Mouse (Mus musculus) heart, embryonic 11.5 days (tissue): ENCODE measurements around the gene Stab1. TPM values are rescaled to one million over a fixed set of nuclear protein-coding genes. Genes with fewer than 3 reads are reported as not detected.

Source experiments
- ATAC-seq: fragments of 200-750 bp; cut with Nextera tagmentation; replicated peaks from 2 replicates; pipeline ENCODE4 v1.8.0; 2017; ENCODE audit warnings: moderate library complexity; ENCODE audit not compliant: insufficient number of reproducible peaks, low FRiP score, low TSS enrichment
- H3K27ac ChIP-seq: fragments of 300-500 bp; sonication (generic); 2 replicates; pipeline ENCODE4 v1.5.1; 2014; ENCODE audit warnings: mild to moderate bottlenecking, low read depth, low read length
- H3K27me3 ChIP-seq: fragments of 300-500 bp; sonication (generic); 2 replicates; pipeline ENCODE4 v1.6.1; 2014; ENCODE audit warnings: mild to moderate bottlenecking, low read length, mixed read lengths; ENCODE audit not compliant: control insufficient read depth, insufficient read depth
- H3K36me3 ChIP-seq: fragments of 300-500 bp; sonication (generic); 2 replicates; pipeline ENCODE4 v1.6.1; 2014; ENCODE audit warnings: mild to moderate bottlenecking, low read length, moderate library complexity, mixed read lengths; ENCODE audit not compliant: control insufficient read depth, insufficient read depth
- H3K4me1 ChIP-seq: fragments of 300-500 bp; sonication (generic); 2 replicates; pipeline ENCODE4 v1.6.1; 2014; ENCODE audit warnings: low read length; ENCODE audit not compliant: control insufficient read depth, insufficient read depth
- H3K4me2 ChIP-seq: fragments of 300-500 bp; sonication (generic); 2 replicates; pipeline ENCODE4 v1.6.1; 2014; ENCODE audit warnings: mild to moderate bottlenecking, moderate library complexity
- H3K4me3 ChIP-seq: fragments of 300-500 bp; sonication (generic); 2 replicates; pipeline ENCODE4 v1.5.1; 2014; ENCODE audit warnings: low read depth, low read length
- H3K9ac ChIP-seq: fragments of 300-500 bp; sonication (generic); 2 replicates; pipeline ENCODE4 v1.6.1; 2014; ENCODE audit warnings: mild to moderate bottlenecking, low read depth, low read length, moderate library complexity
- H3K9me3 ChIP-seq: fragments of 300-500 bp; sonication (generic); replicated peaks from 2 replicates; pipeline ENCODE4 v1.6.1; 2016; ENCODE audit warnings: low read length; ENCODE audit not compliant: control insufficient read depth
- WGBS: fragments of 180-500 bp; shearing (Covaris S2); extraction: QIAGEN DNeasy Blood & Tissue Kit; methylation state at CpG from one replicate; pipeline ENCODE4 v1.1.7; 2014; ENCODE audit not compliant: insufficient replicate concordance; 5-methylcytosine and 5-hydroxymethylcytosine counted together
- polyA plus RNA-seq: library from polyadenylated mRNA; unstranded; fragments of >200 nt; fragmentation: Nextera tagmentation; extraction: Ambion mirVana; gene quantifications from 2 replicates; pipeline ENCODE4 v1.2.1, GENCODE M21; 2014

The Stab1 gene
- polyA plus RNA-seq, 1 experiment from 2014 or later = 35.9 TPM

DNA sequence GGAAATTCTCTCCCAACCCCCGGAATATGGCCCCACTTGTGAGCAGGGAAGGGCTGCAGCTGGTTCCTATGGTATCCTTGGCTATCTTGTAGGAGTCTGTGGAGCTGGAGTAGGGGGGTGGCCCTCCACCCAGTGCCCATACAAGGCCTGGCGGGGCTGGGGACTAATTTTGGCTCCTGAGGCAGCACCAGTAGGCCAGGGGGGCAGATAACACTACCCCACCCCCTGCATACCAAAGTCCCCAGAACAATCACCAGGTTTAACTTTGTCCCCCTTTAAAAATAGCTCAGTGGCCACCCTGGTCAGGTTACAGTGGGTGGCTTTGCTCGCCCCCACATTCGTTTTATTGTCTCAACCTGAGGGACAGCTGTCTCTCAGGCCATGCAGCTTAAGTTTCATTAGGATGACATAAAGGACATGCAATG lies 40.7 kb upstream of the Stab1 start:
- Histone ChIP-seq H3K4me2 (peak overlapping the region; percentile 82), H3K36me3 (peaks cover 6% of the 10 kb centered on the region; the same call in 1 of the 2 replicates), H3K9ac (peak overlapping the region; percentile 92), H3K4me1 (peaks cover 51% of the 10 kb centered on the region), H3K27ac (peak overlapping the region; percentile 99), H3K9me3 (no peaks in the 10 kb centered on the region), H3K4me3 (peak overlapping the region; percentile 62), H3K27me3 (no peaks in the 10 kb centered on the region)
- peak; percentile 53; the same call in 1 of the 2 replicates for ATAC-seq
- 35% methylated on average over 4 of the region's 4 CpGs for WGBS

GRCm38 (mm10) chr14:31208084-31208483 lies 39.6 kb upstream of the Stab1 start, which contains the start of gene Tnnc1:
Gene Tnnc1 (plus strand): TSS chr14:31208312.
- peak within 1 kb of the TSS; percentile 87 for H3K4me3 ChIP-seq
- H3K27me3 ChIP-seq = no peaks in the 10 kb centered on the region
- no peaks in the 10 kb centered on the region for H3K9me3 ChIP-seq
- H3K27ac ChIP-seq = peak within 1 kb of the TSS; percentile 99
- peak; percentile 47; the same call in 1 of the 2 replicates for ATAC-seq
- H3K9ac ChIP-seq = peak within 1 kb of the TSS; percentile 92
- WGBS = 33% methylated on average over 2 of the region's 2 CpGs
- H3K4me2 ChIP-seq = peak within 1 kb of the TSS; percentile 95
- peaks cover 48% of the 10 kb centered on the region for H3K4me1 ChIP-seq
- H3K36me3 ChIP-seq = peaks cover 14% of the 10 kb centered on the region

DNA sequence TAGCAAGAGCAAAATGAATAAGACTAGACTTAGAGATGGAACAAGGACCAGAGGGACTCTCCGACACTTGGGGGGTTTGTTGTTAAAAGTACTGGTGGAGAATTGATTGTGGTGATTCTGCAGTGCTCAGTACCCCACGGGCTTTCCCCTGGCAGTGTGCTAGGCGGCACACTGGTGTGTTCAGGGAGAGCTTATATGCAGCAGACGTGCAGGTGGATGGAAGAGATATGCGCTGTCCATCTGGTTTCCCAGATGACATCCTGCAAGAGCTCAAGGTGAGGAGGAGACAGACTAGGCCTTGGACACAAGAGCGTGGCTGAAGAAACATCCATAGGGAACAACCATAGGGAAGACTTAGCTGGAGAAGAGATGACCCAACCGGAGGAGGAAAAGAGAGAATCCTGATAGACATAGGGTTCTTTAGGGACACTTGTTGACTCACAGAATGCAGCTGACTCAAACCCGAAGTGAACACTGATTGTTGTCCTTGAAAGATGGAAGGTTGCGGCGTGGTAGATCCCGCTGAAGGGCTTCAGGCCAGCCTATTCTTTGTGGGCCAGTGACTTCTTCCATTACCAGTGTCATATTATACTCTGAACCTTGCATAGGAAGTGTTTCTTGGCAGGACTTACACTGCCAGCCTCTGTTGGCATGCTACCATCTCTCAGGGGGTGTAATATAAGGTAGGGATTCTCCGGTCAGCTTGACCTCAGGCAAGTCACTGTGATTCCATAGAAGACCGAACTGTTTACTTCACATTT lies 38.8 kb upstream of the Stab1 start:
- WGBS = 74% methylated on average over 13 of the region's 13 CpGs
- H3K4me1 ChIP-seq = peaks cover 39% of the 10 kb centered on the region
- ATAC-seq = no peak

DNA sequence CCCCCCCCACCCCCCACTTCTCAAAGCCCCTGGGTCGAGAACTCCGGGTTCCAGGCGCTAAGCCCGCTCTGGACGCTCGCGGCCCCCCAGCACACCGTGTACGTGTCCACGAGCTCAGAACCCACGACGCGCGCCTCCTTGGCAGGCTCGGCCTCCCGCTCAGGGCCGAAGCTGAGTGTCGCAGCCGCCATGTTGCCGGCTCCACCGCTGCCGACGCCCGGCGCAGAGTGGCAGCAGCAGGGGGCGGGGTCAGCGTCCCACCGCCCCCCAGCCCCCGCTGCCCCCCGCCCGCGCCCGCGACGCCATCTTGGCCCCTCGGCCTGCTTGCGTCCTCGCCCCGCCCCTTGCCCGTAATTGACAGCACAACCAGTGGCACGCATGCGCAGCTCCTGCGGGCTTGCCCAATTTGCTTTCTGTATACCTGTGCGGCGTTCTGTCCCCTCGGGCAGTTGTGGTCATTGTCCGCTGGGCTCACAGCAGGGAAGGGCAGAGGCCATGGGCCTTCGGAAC lies 38.1 kb upstream of the Stab1 start:
- peak overlapping the region; percentile 88 for H3K27ac ChIP-seq
- H3K4me3 ChIP-seq = peak overlapping the region; percentile 87
- peaks cover 27% of the 10 kb centered on the region for H3K36me3 ChIP-seq
- peak; percentile 44 for ATAC-seq
- peak overlapping the region; percentile 95 for H3K4me2 ChIP-seq
- H3K9me3 ChIP-seq = no peaks in the 10 kb centered on the region
- peak overlapping the region; percentile 97 for H3K9ac ChIP-seq
- WGBS = 1% methylated on average over 37 of the region's 48 CpGs
- peaks cover 32% of the 10 kb centered on the region for H3K4me1 ChIP-seq
- H3K27me3 ChIP-seq = no peaks in the 10 kb centered on the region

More for the DNA sequence above, 38.8 kb upstream of the Stab1 start:
- peak overlapping the region; percentile 88 for H3K27ac ChIP-seq
- no peaks in the 10 kb centered on the region for H3K27me3 ChIP-seq
- no peaks in the 10 kb centered on the region for H3K9me3 ChIP-seq
- peak overlapping the region; percentile 87 for H3K4me3 ChIP-seq
- H3K9ac ChIP-seq = peak overlapping the region; percentile 63
- H3K4me2 ChIP-seq = peak overlapping the region; percentile 95
- peaks cover 22% of the 10 kb centered on the region for H3K36me3 ChIP-seq

- no peaks in the 10 kb centered on the region for H3K27me3 ChIP-seq
- WGBS = under 1% methylated on average over 38 of the region's 39 CpGs
- peak overlapping the region; percentile 88 for H3K27ac ChIP-seq
- H3K9me3 ChIP-seq = no peaks in the 10 kb centered on the region
- H3K4me1 ChIP-seq = peaks cover 26% of the 10 kb centered on the region
- ATAC-seq = peak; percentile 43
- peak overlapping the region; percentile 87 for H3K4me3 ChIP-seq
- H3K36me3 ChIP-seq = peaks cover 32% of the 10 kb centered on the region
- H3K9ac ChIP-seq = peak overlapping the region; percentile 97
- H3K4me2 ChIP-seq = peak overlapping the region; percentile 95
These were observed 37.4 kb upstream of the Stab1 start for GRCm38 (mm10) chr14:31205562-31206467.

GRCm38 (mm10) chr14:31205244-31205561 lies 36.8 kb upstream of the Stab1 start:
- WGBS = 10% methylated on average over 8 of the region's 8 CpGs
- peak overlapping the region; percentile 88 for H3K27ac ChIP-seq
- H3K36me3 ChIP-seq = peaks cover 37% of the 10 kb centered on the region

GRCm38 (mm10) chr14:31204844-31205243 lies 36.4 kb upstream of the Stab1 start:
- no peak for ATAC-seq
- Histone ChIP-seq H3K9me3 (no peaks in the 10 kb centered on the region), H3K27ac (peak overlapping the region; percentile 88), H3K4me1 (peaks cover 25% of the 10 kb centered on the region), H3K4me2 (peak overlapping the region; percentile 95), H3K9ac (peak overlapping the region; percentile 97), H3K4me3 (peak overlapping the region; percentile 87), H3K36me3 (peaks cover 37% of the 10 kb centered on the region), H3K27me3 (no peaks in the 10 kb centered on the region)
- WGBS = 54% methylated on average over 4 of the region's 4 CpGs

More at GRCm38 (mm10) chr14:31205244-31205561, 36.8 kb upstream of the Stab1 start:
- H3K9me3 ChIP-seq = no peaks in the 10 kb centered on the region
- peak overlapping the region; percentile 97 for H3K9ac ChIP-seq
- H3K27me3 ChIP-seq = no peaks in the 10 kb centered on the region
- H3K4me1 ChIP-seq = peaks cover 22% of the 10 kb centered on the region
- peak overlapping the region; percentile 87 for H3K4me3 ChIP-seq
- ATAC-seq = no peak
- peak overlapping the region; percentile 95 for H3K4me2 ChIP-seq

GRCm38 (mm10) chr14:31200038-31200437 lies 31.6 kb upstream of the Stab1 start:
- no peak overlapping the region for H3K4me3 ChIP-seq
- no peak overlapping the region for H3K27ac ChIP-seq
- WGBS = 84% methylated on average over 3 of the region's 3 CpGs
- H3K9me3 ChIP-seq = no peaks in the 10 kb centered on the region
- peaks cover 44% of the 10 kb centered on the region for H3K4me1 ChIP-seq
- H3K27me3 ChIP-seq = no peaks in the 10 kb centered on the region
- no peak overlapping the region for H3K4me2 ChIP-seq
- peaks cover 46% of the 10 kb centered on the region for H3K36me3 ChIP-seq
- no peak for ATAC-seq
- no peak overlapping the region for H3K9ac ChIP-seq
